Mouse (Mus musculus) erythroblast, embryonic 14.5 days (primary cell): Measurements from ENCODE around the gene Nanog.

Experiments
- GATA1 ChIP-seq: IDR thresholded peaks from 2 replicates; pipeline ENCODE4 v1.6.1; 2012; ENCODE audit warnings: low read length, inconsistent platforms, mixed read lengths
- TAL1 ChIP-seq: IDR thresholded peaks from 3 replicates; pipeline ENCODE4 v1.6.1; 2012; ENCODE audit warnings: low read length, inconsistent platforms, mixed read lengths

DNA sequence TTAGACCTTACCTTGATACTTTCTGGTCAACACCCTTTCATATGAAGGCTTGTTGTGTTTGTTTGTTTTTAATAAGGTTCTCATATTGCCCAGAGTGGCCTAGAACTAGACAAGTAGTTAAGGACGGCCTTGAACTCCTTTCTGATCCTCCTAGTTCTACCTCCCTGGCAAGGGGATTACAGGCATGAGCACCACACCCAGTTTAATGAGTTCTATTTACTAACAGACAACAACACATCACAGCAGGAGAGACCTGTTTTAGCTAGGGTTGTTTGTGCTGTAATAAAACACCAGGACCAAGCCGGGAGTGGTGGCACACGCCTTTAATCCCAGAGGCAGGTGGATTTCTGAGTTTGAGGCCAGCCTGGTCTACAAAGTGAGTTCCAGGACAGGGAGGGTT lies 55.2 kb downstream of the Nanog start:
- TF ChIP-seq GATA1 (no peak), TAL1 (no peak)
